Comparison of ENCODE assay signal across 8 mouse cellular contexts in genomic region chr1:71531653-71532052, GRCm38 (mm10). TPM values are rescaled to one million over a fixed set of nuclear protein-coding genes. Genes with fewer than 3 reads are reported as not detected.
DNase-seq lines count a peak whose midpoint lies in the region; ATAC-seq and TF ChIP-seq lines count a peak whose summit lies in the region.

No protein-coding gene starts in this region.

- TF ChIP-seq POLR2A in thymus, adult 2 months (IDR thresholded peaks at IDR 0.05; ENCODE audit: control insufficient read depth, extremely low read depth, insufficient read depth, low read length, poor library complexity): no peak

- peak; percentile 4 for DNase-seq in gastrocnemius, adult 18-20 months (ENCODE audit: low spot score)
- no peak for DNase-seq in gastrocnemius, postnatal 25 days
- peak; percentile 37 for DNase-seq in thymus, adult 2 months
- DNase-seq in thymus, adult 18-20 months: no peak
- peak; percentile 85 for DNase-seq in embryo, embryonic 10 days (ENCODE audit: low spot score)
- DNase-seq in kidney, postnatal 25 days: peak; percentile 70 to 82
- peak; percentile 69 for DNase-seq in retina, embryonic 14.5 days (ENCODE audit: low spot score)

- H3K27me3 ChIP-seq in thymus, adult 2 months (ENCODE audit: control insufficient read depth, insufficient read depth, low read length): no peaks in the 10 kb centered on the region

- no peak for TF ChIP-seq CTCF in thymus, adult 2 months (IDR thresholded peaks at IDR 0.05; ENCODE audit: borderline replicate concordance, control insufficient read depth, extremely low read depth, insufficient read depth, low read length, poor library complexity)

- no peak overlapping the region for H3K27ac ChIP-seq in thymus, adult 2 months (ENCODE audit: control insufficient read depth, insufficient read depth, low read length)

- no peak for ATAC-seq in monocyte, adult 5-6 weeks (replicated peaks; ENCODE audit: insufficient number of reproducible peaks, low FRiP score, low TSS enrichment, poor library complexity, severe bottlenecking)

- H3K36me3 ChIP-seq in thymus, adult 2 months (ENCODE audit: control insufficient read depth, insufficient read depth, low read length): no peaks in the 10 kb centered on the region

- no peaks in the 10 kb centered on the region for H3K4me1 ChIP-seq in thymus, adult 2 months (replicated peaks; ENCODE audit: control insufficient read depth, insufficient read depth, low read length)

- no peak overlapping the region for H3K4me3 ChIP-seq in thymus, adult 2 months (ENCODE audit: control insufficient read depth, insufficient read depth, low read length)

- WGBS in thymus, adult 2 months: 37% methylated on average over 7 of the region's 7 CpGs

RNA-seq across cellular contexts. Expression of gene Atic, which starts 25.3 kb away (rescaled TPM):
- total RNA-seq in gastrocnemius, adult 18-20 months (2021): 10 to 100 TPM; 22.8 to 25.4 TPM
- 10 to 100 TPM; 21.4 to 23.2 TPM for total RNA-seq in gastrocnemius, postnatal 25 days (2021)
- polyA plus RNA-seq in thymus, adult 2 months (2012; rRNA removed): 46.0 and 51.5 TPM in 2 replicates
- 29.4 to 42.3 TPM (median 35.5 TPM) in 3 replicates for total RNA-seq in monocyte, adult 5-6 weeks (2017)

Comparison
In these comparisons a context has a peak if more than half of its experiments do, and no peak if none do; other contexts are left out.
1. DNase-seq: peak in gastrocnemius, adult 18-20 months (single experiment), thymus, adult 2 months (single experiment), embryo, embryonic 10 days (single experiment), kidney, postnatal 25 days (2 of 2) and retina, embryonic 14.5 days (single experiment); none in gastrocnemius, postnatal 25 days (single experiment) and thymus, adult 18-20 months (0 of 2).